Mouse (Mus musculus): ENCODE measurements around the gene Ctdsp2.

The Ctdsp2 gene

DNA sequence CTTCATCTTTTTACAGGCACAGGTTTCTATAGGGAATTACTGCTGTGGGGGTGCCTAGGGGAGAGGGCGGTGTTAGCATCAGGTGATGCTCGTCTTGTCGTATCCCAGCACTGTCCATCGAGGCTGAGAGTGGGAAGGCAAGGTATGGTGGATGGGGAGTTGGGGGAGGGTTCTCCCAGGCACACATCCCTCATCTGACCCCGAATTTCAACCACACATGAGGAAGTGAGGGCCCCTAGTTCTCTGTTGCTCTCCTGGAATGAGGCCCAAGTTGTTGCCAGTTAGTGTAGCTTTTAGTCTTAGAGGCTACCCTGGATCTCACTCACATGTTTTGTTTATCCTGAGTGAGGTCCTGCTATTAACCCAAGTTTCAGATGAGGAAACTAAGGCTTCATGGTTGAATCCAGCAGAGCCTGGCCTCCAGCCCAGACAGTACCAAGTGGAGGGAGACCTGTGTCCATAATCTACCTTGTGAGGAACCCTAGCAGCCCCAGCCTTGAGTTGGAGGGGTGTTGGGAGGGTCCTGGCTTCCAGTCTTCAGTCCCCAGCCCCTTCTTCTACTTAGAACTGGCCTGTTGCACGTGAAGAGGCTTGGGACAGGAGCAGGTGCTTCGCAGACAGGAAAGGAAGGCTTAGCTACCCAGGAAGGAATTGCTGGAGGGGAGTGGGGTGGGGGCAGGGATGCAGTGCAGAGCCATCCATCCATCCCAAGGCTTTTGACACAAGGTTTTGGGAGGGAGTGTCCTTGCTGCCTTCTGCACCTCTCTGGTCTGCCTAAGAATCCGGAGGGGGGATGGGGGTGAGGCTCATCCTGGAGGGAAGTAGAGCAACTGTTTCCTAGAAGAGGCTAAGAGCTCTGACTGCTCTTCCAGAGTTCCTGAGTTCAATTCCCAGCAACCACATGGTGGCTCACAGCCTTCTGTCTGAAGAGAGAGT, 8.9 kb downstream of the Ctdsp2 start:
- intact Hi-C loops (cut with DNase I), result no loop called here

DNA sequence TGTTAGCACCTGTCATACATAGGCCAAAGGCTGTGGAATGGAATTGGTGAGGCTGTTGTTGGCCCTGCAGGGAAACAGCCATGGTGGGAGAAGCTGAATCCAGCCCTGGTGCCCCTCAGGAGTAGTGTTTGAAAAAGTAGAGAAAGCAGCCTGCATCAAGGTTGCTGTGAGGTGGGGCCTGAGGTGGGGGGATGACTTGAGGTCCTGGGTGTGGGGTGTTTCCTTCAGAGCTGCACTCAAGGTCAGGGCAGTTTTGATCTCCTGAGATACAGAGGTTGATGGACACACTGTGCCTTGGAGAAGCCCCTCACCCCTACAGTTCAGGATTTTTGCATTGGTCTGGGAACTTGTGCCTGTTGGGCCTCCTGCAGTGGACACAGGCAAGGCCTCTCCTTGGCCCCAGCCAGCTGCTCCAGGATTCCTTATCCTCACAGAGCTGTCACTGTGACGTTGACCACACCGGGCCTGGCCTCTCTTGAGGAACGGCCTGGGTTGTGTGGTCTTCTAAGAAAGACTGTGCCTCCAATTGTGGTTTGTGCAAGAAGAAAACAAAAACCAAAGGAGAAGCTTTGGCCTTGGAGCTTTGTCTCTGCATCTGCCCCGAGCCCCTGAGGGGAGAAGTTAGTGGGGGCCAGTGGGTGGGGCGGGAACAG, 10.1 kb downstream of the Ctdsp2 start:
- intact Hi-C loops (cut with DNase I), result no loop called here

DNA sequence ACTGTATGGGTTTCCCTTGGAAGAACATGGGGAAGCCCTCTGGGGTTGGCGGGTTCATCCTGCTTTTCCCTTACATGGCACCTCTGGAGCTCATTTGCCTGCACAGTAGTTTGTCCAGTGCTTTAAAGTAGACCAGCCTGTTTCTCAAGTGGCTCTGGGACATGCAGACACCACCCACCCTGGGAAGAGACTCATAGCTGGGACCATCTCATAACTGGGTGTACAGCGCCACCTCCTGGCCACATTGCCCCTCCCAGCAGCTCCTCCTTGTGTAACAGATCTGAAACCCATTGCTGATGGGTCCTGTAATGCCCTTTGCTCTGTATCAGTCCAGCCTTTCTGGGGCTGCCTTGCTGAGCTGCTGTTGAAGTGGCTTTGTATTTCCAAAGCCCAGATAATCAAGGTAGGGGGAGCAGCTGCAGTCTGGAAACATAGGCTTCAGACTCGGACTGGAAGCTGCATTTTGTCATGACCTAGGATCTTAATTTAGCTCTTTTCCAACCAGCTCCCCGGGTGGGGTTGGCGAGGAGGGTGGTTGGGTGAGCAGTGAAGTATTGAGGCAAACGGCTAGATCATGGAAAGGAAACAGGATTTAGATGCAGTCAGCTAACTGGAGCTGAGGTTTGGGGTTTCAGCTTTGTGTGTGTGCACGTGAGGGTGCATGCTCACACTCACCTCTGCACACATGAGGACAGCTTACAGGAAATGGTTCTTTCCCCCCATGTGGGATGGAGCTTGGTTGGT, 12.0 kb downstream of the Ctdsp2 start:
- intact Hi-C loops (cut with DNase I), result loop anchor here (1.0 to 2.0 kb wide), 2 partner anchors 40 to 71 kb away; partner anchors contain the start of gene Tsfm

DNA sequence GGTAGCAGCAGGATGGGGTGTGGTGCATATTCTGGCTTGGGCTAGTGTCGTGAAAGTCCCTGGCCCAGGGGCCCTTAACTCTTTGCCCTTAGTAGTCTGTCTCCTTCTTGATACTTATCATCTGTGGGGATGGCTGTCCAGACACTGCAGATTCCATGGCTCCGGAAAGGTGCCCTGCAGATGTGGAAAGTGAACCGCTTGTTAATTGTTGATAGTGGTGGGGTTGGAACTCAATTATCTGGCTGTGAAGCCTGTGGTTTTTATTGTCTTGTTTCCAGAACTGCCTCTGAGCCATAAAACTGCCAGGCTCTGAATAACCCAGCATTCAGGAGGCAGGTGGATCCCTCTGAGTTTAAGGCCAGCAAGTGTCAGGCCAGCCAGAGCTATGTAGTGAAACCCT, 13.2 kb downstream of the Ctdsp2 start:
- intact Hi-C loops (cut with DNase I), result loop anchor here (2.0 kb wide), 1 partner anchor 39 kb away; the partner anchor contains the start of gene Tsfm

DNA sequence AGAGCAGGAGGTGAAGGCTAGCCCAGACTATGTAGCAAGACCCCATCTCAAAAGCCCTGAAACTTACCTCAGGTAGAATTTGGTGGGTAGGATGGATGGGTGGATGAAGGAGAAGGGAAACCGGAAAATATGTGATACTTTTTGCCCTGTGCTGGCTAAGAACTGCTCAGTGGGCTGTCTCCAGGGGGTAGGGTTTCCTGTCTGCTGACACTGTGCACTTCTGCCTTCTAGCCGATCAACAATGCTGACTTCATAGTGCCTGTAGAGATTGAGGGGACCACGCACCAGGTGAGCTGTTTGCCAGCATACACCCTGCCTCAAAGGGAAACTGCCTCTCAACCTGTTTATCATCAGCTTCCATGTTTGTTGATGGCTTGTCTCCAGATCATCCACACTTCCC, 15.1 kb downstream of the Ctdsp2 start:
- intact Hi-C loops (cut with DNase I), result no loop called here

DNA sequence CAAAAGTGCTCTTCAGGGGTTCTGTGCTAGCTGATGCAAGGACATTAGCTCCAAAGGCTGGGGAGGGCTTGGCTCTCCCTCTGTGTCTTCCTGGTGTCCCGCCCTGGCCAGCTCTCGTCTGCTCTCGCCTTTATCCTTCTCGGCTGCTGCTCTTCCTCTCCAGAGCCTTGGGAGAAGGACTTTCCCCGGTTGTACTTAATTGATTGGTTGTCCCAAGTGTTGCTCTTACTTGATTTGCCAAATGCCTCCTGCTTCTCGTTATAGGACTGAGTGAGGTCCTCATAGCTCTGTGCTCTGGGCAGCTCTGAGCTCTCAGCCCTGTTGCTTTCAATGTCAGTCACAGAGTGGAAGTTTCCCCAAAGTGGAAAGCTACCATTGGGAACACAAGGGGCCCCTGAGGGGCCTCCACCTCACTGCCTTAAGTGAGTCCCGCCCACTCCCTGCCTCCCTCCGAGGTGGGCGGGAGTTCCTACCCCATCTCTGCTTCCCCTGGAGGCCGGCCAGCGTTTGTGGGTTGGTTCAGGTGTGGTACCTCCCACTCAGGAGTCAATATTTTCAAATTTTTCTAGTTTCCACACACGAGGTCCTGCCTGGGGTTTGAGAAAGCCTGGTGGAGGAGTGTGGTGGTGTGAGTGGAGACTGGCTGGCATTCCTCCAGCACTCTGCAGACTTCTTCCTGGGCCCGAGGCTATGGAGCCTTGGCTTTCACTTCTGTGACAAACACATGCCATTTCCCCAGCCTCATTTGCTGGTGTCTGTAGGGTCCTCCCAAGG, 19.0 kb downstream of the Ctdsp2 start:
- intact Hi-C loops (cut with DNase I), result no loop called here

DNA sequence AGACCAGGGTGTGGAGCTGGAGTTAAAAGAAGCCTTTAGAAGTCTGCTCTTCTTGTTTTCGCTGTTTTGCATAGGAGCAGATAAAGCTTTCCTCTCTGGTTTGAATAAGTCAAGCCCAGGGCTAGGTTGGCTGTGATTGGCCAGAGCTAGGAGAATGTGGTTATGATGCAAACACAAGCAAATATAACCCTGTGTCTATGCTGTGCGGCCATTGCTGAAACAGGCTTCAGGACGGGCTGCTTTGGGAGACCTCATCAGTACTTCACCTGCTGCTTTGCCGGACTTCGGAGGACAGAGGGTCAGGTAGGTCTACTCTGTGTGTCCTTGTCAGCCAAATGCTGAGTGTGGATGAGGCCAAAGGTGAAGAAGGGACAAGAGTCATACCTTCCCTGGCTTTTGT, 22.0 kb downstream of the Ctdsp2 start, which contains the start of gene Avil:
Gene Avil, plus strand, starts transcription at position 181 of the 400 bp plus-strand sequence.
- intact Hi-C loops (cut with DNase I), result no loop called here

DNA sequence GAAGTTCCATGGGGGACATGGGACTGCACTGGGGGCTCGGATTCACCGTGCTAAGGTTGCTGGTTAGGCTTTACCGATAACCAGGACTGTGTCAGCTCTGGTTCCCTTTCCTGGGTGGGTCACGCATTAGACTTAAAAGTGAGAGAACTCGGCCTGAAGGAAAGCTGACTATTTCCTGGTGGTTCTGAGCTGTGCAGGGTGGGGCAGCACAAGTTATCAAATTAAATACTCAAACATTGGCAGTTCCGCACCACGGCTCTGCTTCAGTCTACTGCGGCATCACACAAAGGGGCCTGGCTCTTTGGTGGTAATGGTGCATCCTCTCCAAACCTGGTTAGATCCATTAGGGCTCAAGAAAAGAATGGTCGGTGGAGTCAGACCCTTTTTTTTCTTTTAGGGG, 22.8 kb downstream of the Ctdsp2 start:
- intact Hi-C loops (cut with DNase I), result no loop called here

DNA sequence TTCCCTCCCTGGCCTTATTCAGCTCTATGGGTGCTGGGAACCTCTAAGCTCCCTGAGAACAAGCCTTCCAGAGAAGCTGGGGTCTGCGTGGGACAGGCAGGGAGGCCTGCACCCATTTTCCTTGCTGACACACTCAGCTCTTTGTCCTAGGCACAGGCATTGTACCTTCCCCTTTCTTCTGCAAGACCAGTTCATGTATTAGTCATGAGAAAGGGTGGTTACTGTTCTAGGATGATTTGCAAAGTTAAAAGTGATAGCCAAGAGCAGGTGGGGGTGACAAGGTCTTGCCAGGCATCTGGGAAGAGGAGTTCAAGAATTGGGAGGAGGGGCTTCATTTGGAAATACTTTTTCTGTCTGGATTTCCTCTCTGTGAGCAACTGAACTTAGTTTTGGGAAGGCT, 23.5 kb downstream of the Ctdsp2 start:
- intact Hi-C loops (cut with DNase I), result no loop called here

DNA sequence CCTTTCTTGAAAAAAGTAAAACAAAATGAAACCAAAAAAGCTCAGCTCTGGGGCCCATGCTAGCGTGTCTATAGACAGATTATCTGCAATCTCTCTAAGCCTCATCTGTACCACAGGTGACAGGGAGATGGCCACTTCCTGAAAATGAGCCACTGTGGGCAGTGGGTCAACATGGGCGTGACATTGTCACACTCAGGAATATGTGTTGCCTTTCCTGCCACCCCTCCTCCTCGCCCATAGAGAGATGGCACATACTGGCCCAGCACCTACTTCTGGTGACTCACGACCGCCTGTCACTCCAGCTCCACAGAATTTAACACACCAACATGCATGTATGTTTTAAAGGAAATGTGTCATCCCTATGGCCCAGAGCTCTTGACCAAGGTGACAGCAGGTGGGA, 24.2 kb downstream of the Ctdsp2 start:
- intact Hi-C loops (cut with DNase I), result no loop called here

DNA sequence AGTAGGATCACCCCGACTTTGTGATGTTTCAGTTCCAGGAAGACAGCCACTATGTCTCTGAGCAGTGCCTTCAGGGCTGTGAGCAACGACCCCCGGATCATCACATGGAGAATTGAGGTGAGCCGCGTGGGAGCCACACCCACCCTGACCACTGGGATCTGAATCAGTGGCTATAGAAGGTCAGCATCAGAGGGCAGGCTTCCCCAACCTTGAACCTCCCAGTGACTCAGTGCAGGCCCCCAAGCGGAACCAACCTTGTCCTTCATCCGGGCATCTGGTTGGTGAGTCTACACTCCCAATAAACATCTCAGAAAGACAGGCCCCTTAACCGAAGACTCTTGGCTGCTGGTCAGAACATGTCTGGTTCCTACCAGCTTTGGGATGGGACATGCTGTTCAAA, 24.8 kb downstream of the Ctdsp2 start:
- intact Hi-C loops (cut with DNase I), result no loop called here

DNA sequence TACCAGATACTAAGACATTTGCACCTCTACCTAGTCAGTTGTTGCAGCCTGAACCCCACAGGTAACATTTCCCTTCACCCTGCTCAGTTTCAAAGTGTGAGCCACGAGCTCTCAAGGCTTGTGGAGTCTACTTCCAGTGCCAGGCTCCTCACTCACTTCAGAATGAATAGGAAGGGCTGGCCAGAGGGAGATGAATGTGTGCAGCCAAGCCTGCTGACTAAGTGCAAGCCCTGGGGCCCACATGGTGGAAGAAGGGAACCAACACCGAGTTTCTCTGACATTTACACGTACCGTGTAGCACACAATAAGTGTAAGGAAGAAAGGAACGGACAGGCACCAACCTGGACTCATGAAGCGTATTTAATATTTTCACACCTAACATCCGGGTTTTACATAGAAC, 25.3 kb downstream of the Ctdsp2 start:
- intact Hi-C loops (cut with DNase I), result no loop called here

DNA sequence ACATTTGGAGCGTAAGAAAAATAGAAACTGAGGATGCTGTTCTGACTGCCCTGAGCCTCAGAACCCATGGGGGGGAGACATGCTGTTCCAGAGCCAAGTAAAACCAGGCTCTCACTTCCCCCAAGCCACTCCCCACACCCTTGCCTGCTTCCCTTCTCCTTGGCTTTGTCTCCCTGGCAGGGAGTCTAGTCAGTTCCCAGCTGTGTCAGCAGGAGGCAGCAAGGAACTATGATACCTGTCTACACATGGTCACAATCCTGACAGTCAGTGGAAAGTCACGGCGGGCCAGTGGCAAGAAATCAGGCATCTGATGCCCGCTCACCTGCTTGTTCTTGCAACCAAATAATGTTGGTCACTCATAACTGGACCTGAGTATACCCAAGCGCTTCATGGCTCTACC, 38.0 kb downstream of the Ctdsp2 start:
- intact Hi-C loops (cut with DNase I), result no loop called here

DNA sequence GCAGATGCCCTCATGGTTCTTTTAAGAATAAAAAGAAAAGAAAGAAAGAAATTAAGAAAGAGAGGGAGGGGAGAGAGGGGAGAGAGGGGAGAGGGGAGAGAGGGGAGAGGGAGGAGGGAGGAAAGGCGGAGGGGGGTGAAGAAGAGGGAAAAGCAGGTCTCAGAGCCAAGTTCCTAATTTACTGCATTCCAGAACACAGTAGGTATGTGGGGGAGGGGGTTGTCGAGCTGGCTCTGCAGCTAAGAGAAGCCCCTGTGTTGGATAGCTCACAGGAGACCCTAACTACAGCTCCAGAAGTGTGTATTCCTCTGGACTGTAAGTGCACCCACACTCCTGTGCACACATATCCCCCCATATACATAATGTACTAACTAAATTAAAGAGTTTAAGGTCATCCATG, 38.6 kb downstream of the Ctdsp2 start:
- intact Hi-C loops (cut with DNase I), result no loop called here

DNA sequence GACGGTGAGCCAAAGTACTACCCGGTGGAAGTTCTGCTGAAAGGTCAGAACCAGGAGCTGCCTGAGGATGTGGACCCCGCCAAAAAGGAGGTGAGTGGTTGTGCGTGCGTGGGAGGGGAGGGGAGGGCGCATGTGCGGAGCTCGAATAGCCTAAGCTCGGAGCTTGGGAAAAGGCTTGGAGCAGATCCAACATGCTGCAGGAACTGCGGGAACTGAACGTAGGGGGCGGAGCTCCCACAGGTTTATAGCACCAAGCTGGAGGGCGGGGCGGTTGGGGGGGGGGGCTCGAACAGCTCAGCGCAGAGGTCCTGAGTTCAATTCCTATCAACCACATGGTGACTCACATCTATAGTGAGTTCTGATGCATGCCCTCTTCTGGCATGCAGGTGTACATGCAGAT, 39.9 kb downstream of the Ctdsp2 start:
- intact Hi-C loops (cut with DNase I), result no loop called here

DNA sequence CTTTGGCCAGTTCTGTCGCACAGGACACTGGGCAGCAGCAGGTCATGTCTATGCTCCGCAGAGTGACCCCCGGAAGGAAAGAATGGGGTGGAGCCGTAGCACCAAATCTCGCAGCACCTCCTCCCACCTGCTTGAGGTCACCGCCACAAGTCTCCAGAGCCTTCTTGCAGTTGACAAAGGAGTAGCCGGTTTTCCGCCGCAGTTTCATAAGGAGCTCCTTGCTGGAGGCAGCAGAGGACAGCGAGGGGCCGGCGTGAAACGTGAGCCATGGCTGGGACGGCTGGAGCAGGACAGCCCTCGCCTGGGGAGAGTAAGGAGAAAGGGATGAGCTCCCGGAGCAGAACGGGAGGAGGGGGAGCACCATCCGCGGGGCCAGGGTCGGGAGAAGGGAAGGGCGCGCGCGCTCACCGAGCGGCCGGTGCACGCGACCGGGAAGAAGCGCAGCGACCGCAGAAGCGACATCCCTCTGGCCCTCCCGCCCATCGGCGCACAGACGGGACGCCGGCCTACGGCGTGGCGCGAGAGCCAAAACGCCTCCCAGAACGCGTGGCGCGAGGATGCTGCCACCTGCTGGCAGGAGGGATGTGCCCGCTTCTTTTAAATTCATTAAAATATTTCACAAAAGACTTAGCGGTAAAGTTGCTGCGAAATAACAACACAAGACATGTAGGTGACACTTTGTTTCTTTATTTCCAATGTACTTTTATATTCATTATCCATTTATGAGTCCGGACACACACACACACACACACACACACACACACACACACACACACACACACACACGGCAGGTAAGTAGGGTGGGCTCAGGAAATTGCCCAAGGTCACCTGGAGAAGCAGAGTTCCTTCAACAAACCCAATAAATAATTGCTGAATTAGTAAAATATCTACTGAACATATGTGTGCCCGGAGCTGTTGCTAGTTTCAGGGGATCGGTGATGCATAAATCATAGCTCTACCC, 52.1 kb downstream of the Ctdsp2 start, which contains the start of gene Tsfm:
Gene Tsfm, minus strand, starts transcription at position 505 of the 961 bp plus-strand sequence.
- intact Hi-C loops (cut with DNase I), result loop anchor here (1.0 to 2.0 kb wide), 2 partner anchors 40 to 111 kb away; no protein-coding TSS in a partner anchor

DNA sequence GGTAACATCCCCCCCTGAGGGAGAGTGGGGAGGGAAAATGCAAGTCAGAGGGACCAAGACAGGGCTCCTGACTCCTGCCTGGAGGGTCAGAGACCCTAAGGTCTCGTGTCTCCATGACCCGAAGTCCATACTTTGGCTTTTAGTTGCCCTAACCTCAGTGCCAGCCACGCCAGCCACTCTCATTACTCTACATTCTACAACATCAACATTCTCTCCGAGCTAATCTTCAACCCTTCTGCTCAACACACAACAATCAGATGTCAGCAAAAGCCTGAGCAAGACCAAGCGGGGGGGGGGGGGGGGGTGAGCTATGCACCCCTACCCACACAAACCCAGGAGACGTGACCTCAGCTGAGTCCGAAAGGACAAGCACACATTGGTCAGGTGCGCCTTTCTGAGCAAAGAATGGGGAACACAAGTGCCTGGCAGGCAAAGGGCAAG, 54.8 kb downstream of the Ctdsp2 start:
- intact Hi-C loops (cut with DNase I), result no loop called here

DNA sequence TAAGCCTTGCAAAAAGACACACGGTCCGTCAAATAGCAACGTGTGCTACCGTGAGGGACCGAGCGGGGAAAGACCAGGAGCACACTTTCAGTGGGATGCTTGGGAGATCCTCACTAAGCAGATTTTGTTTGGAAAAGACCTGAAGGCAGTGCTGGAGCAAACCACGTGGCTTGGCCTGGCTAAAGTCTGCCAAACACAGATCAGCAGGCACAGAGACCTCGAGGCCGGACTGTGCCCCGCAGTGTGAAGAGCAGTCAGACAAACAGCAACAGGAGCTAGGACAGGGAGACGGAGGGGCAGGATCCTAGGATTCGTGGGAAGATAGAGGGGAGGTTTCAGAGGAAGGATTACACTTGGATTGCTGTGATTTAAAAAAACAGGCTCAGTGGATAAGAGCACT, 57.8 kb downstream of the Ctdsp2 start:
- intact Hi-C loops (cut with DNase I), result no loop called here

DNA sequence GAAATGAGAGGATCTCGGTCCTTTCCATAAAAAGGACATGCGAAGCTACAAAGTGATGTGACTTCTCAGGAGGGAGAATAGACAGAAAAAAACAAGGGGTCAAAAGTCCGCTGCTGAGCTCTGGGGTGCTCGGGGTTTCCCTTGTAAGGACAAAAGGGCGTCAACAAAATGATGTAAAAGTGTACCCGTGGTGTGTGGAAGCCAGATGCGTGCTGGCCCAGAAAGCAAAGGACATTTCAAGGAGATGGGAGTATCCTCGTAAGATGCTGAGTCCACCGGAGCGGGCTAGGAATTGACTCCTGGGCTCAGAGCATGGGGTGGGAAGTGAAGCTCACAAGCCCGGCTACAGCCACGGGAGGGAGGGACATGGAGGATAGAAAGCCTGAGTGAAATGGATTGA, 59.1 kb downstream of the Ctdsp2 start:
- intact Hi-C loops (cut with DNase I), result no loop called here
